Mouse (Mus musculus): ENCODE results near the gene Cyp1b1. TPM values are rescaled to one million over a fixed set of nuclear protein-coding genes. Genes with fewer than 3 reads are reported as not detected.

The Cyp1b1 gene
- polyA plus RNA-seq, 1 experiment from 2014 or later, result 18.6 TPM

GRCm38 (mm10) chr17:79743507-79743906, 28.6 kb upstream of the Cyp1b1 start:
- Histone ChIP-seq H3K4me3 (ENCODE audit: low read length) (no peak overlapping the region), H3K27ac (ENCODE audit: low read length) (no peak overlapping the region), H3K4me1 (ENCODE audit: insufficient read depth, low read length) (peaks cover 35% of the 10 kb centered on the region), H3K9ac (replicated peaks; ENCODE audit: low read length) (no peak overlapping the region), H3K4me2 (replicated peaks; ENCODE audit: low read depth, low read length) (no peak overlapping the region), H3K27me3 (ENCODE audit: insufficient read depth, low read length) (no peaks in the 10 kb centered on the region), H3K9me3 (ENCODE audit: low read length) (peaks cover 7% of the 10 kb centered on the region; the same call in 1 of the 2 replicates), H3K36me3 (ENCODE audit: insufficient read depth, low read length) (no peaks in the 10 kb centered on the region)
- WGBS, result 91% methylated on average over 1 of the region's 1 CpGs
- ATAC-seq (ENCODE audit: low FRiP score, low TSS enrichment), result no peak

- no peak overlapping the region for H3K9ac ChIP-seq (replicated peaks; ENCODE audit: low read length)
- no peak overlapping the region for H3K4me2 ChIP-seq (replicated peaks; ENCODE audit: low read depth, low read length)
- WGBS, result 46% methylated on average over 5 of the region's 5 CpGs
- H3K4me3 ChIP-seq (ENCODE audit: low read length), result no peak overlapping the region
- peaks cover 44% of the 10 kb centered on the region for H3K4me1 ChIP-seq (ENCODE audit: insufficient read depth, low read length)
- H3K27ac ChIP-seq (ENCODE audit: low read length), result no peak overlapping the region
- ATAC-seq (ENCODE audit: low FRiP score, low TSS enrichment), result no peak
- no peaks in the 10 kb centered on the region for H3K27me3 ChIP-seq (ENCODE audit: insufficient read depth, low read length)
- H3K9me3 ChIP-seq (ENCODE audit: low read length), result peaks cover 2% of the 10 kb centered on the region; the same call in 1 of the 2 replicates
- H3K36me3 ChIP-seq (ENCODE audit: insufficient read depth, low read length), result no peaks in the 10 kb centered on the region
These were observed 27.8 kb upstream of the Cyp1b1 start for GRCm38 (mm10) chr17:79742635-79743034.

- Histone ChIP-seq H3K9me3 (ENCODE audit: low read length) (no peaks in the 10 kb centered on the region), H3K36me3 (ENCODE audit: insufficient read depth, low read length) (no peaks in the 10 kb centered on the region), H3K9ac (replicated peaks; ENCODE audit: low read length) (no peak overlapping the region), H3K4me3 (ENCODE audit: low read length) (no peak overlapping the region), H3K27ac (ENCODE audit: low read length) (peak overlapping the region; percentile 75), H3K4me2 (replicated peaks; ENCODE audit: low read depth, low read length) (no peak overlapping the region), H3K27me3 (ENCODE audit: insufficient read depth, low read length) (no peaks in the 10 kb centered on the region), H3K4me1 (ENCODE audit: insufficient read depth, low read length) (peaks cover 24% of the 10 kb centered on the region)
- 22% methylated on average over 5 of the region's 5 CpGs for WGBS
- peak; percentile 79; the same call in 1 of the 2 replicates for ATAC-seq (ENCODE audit: low FRiP score, low TSS enrichment)
These were observed 24.1 kb upstream of the Cyp1b1 start for GRCm38 (mm10) chr17:79738847-79739498.

- H3K9ac ChIP-seq (replicated peaks; ENCODE audit: low read length), result no peak overlapping the region
- H3K27me3 ChIP-seq (ENCODE audit: insufficient read depth, low read length), result no peaks in the 10 kb centered on the region
- no peaks in the 10 kb centered on the region for H3K36me3 ChIP-seq (ENCODE audit: insufficient read depth, low read length)
- H3K4me2 ChIP-seq (replicated peaks; ENCODE audit: low read depth, low read length), result no peak overlapping the region
- H3K27ac ChIP-seq (ENCODE audit: low read length), result no peak overlapping the region
- no peak for ATAC-seq (ENCODE audit: low FRiP score, low TSS enrichment)
- H3K9me3 ChIP-seq (ENCODE audit: low read length), result no peaks in the 10 kb centered on the region
- 55% methylated on average over 3 of the region's 3 CpGs for WGBS
- no peak overlapping the region for H3K4me3 ChIP-seq (ENCODE audit: low read length)
- H3K4me1 ChIP-seq (ENCODE audit: insufficient read depth, low read length), result peaks cover 22% of the 10 kb centered on the region
These were observed 22.7 kb upstream of the Cyp1b1 start for GRCm38 (mm10) chr17:79737598-79737997.

GRCm38 (mm10) chr17:79733039-79733438, 18.2 kb upstream of the Cyp1b1 start:
- no peak overlapping the region for H3K4me3 ChIP-seq (ENCODE audit: low read length)
- no peak overlapping the region for H3K9ac ChIP-seq (replicated peaks; ENCODE audit: low read length)
- peaks cover 41% of the 10 kb centered on the region for H3K4me1 ChIP-seq (ENCODE audit: insufficient read depth, low read length)
- no peaks in the 10 kb centered on the region for H3K9me3 ChIP-seq (ENCODE audit: low read length)
- ATAC-seq (ENCODE audit: low FRiP score, low TSS enrichment), result no peak
- no peak overlapping the region for H3K27ac ChIP-seq (ENCODE audit: low read length)
- WGBS, result 52% methylated on average over 4 of the region's 4 CpGs
- no peaks in the 10 kb centered on the region for H3K27me3 ChIP-seq (ENCODE audit: insufficient read depth, low read length)
- H3K36me3 ChIP-seq (ENCODE audit: insufficient read depth, low read length), result no peaks in the 10 kb centered on the region
- H3K4me2 ChIP-seq (replicated peaks; ENCODE audit: low read depth, low read length), result no peak overlapping the region

- 44% methylated on average over 8 of the region's 8 CpGs for WGBS
- peak overlapping the region; percentile 16 for H3K27ac ChIP-seq (ENCODE audit: low read length)
- ATAC-seq (ENCODE audit: low FRiP score, low TSS enrichment), result no peak
- H3K4me2 ChIP-seq (replicated peaks; ENCODE audit: low read depth, low read length), result peak overlapping the region; percentile 15; the same call in 1 of the 2 replicates
- H3K9me3 ChIP-seq (ENCODE audit: low read length), result no peaks in the 10 kb centered on the region
- no peaks in the 10 kb centered on the region for H3K36me3 ChIP-seq (ENCODE audit: insufficient read depth, low read length)
- peaks cover 37% of the 10 kb centered on the region for H3K4me1 ChIP-seq (ENCODE audit: insufficient read depth, low read length)
- 0 out of 2 replicates have a peak overlapping the region, but pooled peaks have one; percentile 7 for H3K9ac ChIP-seq (replicated peaks; ENCODE audit: low read length)
- H3K27me3 ChIP-seq (ENCODE audit: insufficient read depth, low read length), result no peaks in the 10 kb centered on the region
- H3K4me3 ChIP-seq (ENCODE audit: low read length), result no peak overlapping the region
These were observed 16.1 kb upstream of the Cyp1b1 start for GRCm38 (mm10) chr17:79730988-79731387.

GRCm38 (mm10) chr17:79728585-79729503, 14.0 kb upstream of the Cyp1b1 start:
- Histone ChIP-seq H3K36me3 (ENCODE audit: insufficient read depth, low read length) (no peaks in the 10 kb centered on the region), H3K27me3 (ENCODE audit: insufficient read depth, low read length) (no peaks in the 10 kb centered on the region), H3K4me1 (ENCODE audit: insufficient read depth, low read length) (peaks cover 37% of the 10 kb centered on the region), H3K27ac (ENCODE audit: low read length) (peak overlapping the region; percentile 69), H3K9me3 (ENCODE audit: low read length) (no peaks in the 10 kb centered on the region), H3K4me2 (replicated peaks; ENCODE audit: low read depth, low read length) (peak overlapping the region; percentile 56), H3K9ac (replicated peaks; ENCODE audit: low read length) (peak overlapping the region; percentile 40; the same call in 1 of the 2 replicates), H3K4me3 (ENCODE audit: low read length) (peak overlapping the region; percentile 31)
- ATAC-seq (ENCODE audit: low FRiP score, low TSS enrichment), result peak; percentile 67
- WGBS, result 17% methylated on average over 16 of the region's 16 CpGs

- H3K4me1 ChIP-seq (ENCODE audit: insufficient read depth, low read length), result peaks cover 37% of the 10 kb centered on the region
- H3K9me3 ChIP-seq (ENCODE audit: low read length), result no peaks in the 10 kb centered on the region
- peak overlapping the region; percentile 40; the same call in 1 of the 2 replicates for H3K9ac ChIP-seq (replicated peaks; ENCODE audit: low read length)
- 16% methylated on average over 14 of the region's 14 CpGs for whole genome bisulfite sequencing
- H3K4me2 ChIP-seq (replicated peaks; ENCODE audit: low read depth, low read length), result peak overlapping the region; percentile 56
- peak overlapping the region; percentile 69 for H3K27ac ChIP-seq (ENCODE audit: low read length)
- H3K4me3 ChIP-seq (ENCODE audit: low read length), result peak overlapping the region; percentile 31
- no peaks in the 10 kb centered on the region for H3K27me3 ChIP-seq (ENCODE audit: insufficient read depth, low read length)
- peak; percentile 41; the same call in 1 of the 2 replicates for ATAC-seq (ENCODE audit: low FRiP score, low TSS enrichment)
- no peaks in the 10 kb centered on the region for H3K36me3 ChIP-seq (ENCODE audit: insufficient read depth, low read length)
These were observed 13.3 kb upstream of the Cyp1b1 start for GRCm38 (mm10) chr17:79728053-79728584.

- ATAC-seq (ENCODE audit: low FRiP score, low TSS enrichment), result no peak
- Histone ChIP-seq H3K4me2 (replicated peaks; ENCODE audit: low read depth, low read length) (no peak overlapping the region), H3K36me3 (ENCODE audit: insufficient read depth, low read length) (no peaks in the 10 kb centered on the region), H3K4me1 (ENCODE audit: insufficient read depth, low read length) (peaks cover 37% of the 10 kb centered on the region), H3K27me3 (ENCODE audit: insufficient read depth, low read length) (no peaks in the 10 kb centered on the region), H3K9me3 (ENCODE audit: low read length) (no peaks in the 10 kb centered on the region), H3K9ac (replicated peaks; ENCODE audit: low read length) (no peak overlapping the region), H3K27ac (ENCODE audit: low read length) (no peak overlapping the region), H3K4me3 (ENCODE audit: low read length) (no peak overlapping the region)
- 72% methylated on average over 5 of the region's 5 CpGs for WGBS
These were observed 11.8 kb upstream of the Cyp1b1 start for GRCm38 (mm10) chr17:79726613-79727012.

Data from kidney, embryonic 16.5 days (tissue).